Mouse (Mus musculus) bone marrow, adult 2 months (tissue): ENCODE results near the gene Me1.

Source experiments
- CTCF ChIP-seq: fragments of 200-500 bp; IDR thresholded peaks from 2 replicates; pipeline ENCODE4 v1.5.1; 2011; ENCODE audit warnings: low read length, control low read depth; ENCODE audit not compliant: control insufficient read depth, insufficient read depth
- POLR2A ChIP-seq: fragments of 200-500 bp; IDR thresholded peaks from 2 replicates; pipeline ENCODE4 v1.6.1; 2011; ENCODE audit warnings: low read depth, mild to moderate bottlenecking, control low read depth, low read length, borderline replicate concordance; ENCODE audit not compliant: control insufficient read depth

GRCm38 (mm10) chr9:86708921-86709320 is 13.2 kb upstream of the Me1 start:
- TF ChIP-seq CTCF (no peak), POLR2A (no peak)
